Mouse (Mus musculus) kidney, adult 2 months (tissue): ENCODE data around the gene Cep170. TPM values are rescaled to one million over a fixed set of nuclear protein-coding genes. Genes with fewer than 3 reads are reported as not detected.

Source experiments
- DNase-seq: peaks from one replicate; pipeline ENCODE4 v3.0.0; 2021
- H3K27ac ChIP-seq: fragments of 200-500 bp; 2 replicates; pipeline ENCODE4 v1.5.1; 2012; ENCODE audit warnings: low read depth, low read length, control low read depth, inconsistent platforms; ENCODE audit not compliant: insufficient read depth
- H3K27me3 ChIP-seq: fragments of 200-500 bp; replicated peaks from 2 replicates; pipeline ENCODE4 v1.6.1; 2012; ENCODE audit warnings: mild to moderate bottlenecking, moderate library complexity, low read length, inconsistent platforms; ENCODE audit not compliant: control insufficient read depth, insufficient read depth
- H3K36me3 ChIP-seq: fragments of 200-500 bp; 2 replicates; pipeline ENCODE4 v1.6.1; 2012; ENCODE audit warnings: mild to moderate bottlenecking, moderate library complexity, low read length, inconsistent platforms; ENCODE audit not compliant: control insufficient read depth, insufficient read depth
- H3K4me1 ChIP-seq: fragments of 200-500 bp; 2 replicates; pipeline ENCODE4 v1.6.1; 2011; ENCODE audit warnings: low read length; ENCODE audit not compliant: control insufficient read depth, insufficient read depth
- H3K4me3 ChIP-seq: fragments of 200-500 bp; 2 replicates; pipeline ENCODE4 v1.5.1; 2011; ENCODE audit warnings: mild to moderate bottlenecking, low read depth, low read length, control low read depth; ENCODE audit not compliant: insufficient read depth
- CTCF ChIP-seq: fragments of 200-500 bp; conservative IDR thresholded peaks from 2 replicates; pipeline ENCODE4 v1.5.1; 2011; ENCODE audit warnings: low read depth, mild to moderate bottlenecking, control low read depth, low read length, moderate library complexity, mixed read lengths; ENCODE audit not compliant: insufficient read depth, insufficient read length
- POLR2A ChIP-seq: fragments of 200-500 bp; IDR thresholded peaks from one replicate; pipeline ENCODE4 v1.6.1; 2011; ENCODE audit warnings: low read depth, low read length, control low read depth
- WGBS: fragments of 180-500 bp; shearing (Covaris S2); methylation state at CpG from one replicate; pipeline ENCODE4 v1.1.7; 2018; 5-methylcytosine and 5-hydroxymethylcytosine counted together
- polyA plus RNA-seq: library from polyadenylated mRNA; depleted of rRNA; stranded (reverse); fragments of >200 nt; gene quantifications from 2 replicates; pipeline ENCODE4 v1.2.3, GENCODE M21; 2012

The Cep170 gene
- polyA plus RNA-seq, 1 experiment = 3.2 TPM

- TF ChIP-seq CTCF = no peak
- no peak for TF ChIP-seq POLR2A
- Histone ChIP-seq H3K36me3 (no peaks in the 10 kb centered on the region), H3K4me3 (peak overlapping the region; percentile 77), H3K27ac (peak overlapping the region; percentile 84), H3K27me3 (no peaks in the 10 kb centered on the region), H3K4me1 (peaks cover under 1% of the 10 kb centered on the region)
- WGBS = under 1% methylated on average over 57 of the region's 75 CpGs
- peak; percentile 71 for DNase-seq
Observed at GRCm38 (mm10) chr1:176813292-176814035, 403 bp downstream of the Cep170 start.

DNA sequence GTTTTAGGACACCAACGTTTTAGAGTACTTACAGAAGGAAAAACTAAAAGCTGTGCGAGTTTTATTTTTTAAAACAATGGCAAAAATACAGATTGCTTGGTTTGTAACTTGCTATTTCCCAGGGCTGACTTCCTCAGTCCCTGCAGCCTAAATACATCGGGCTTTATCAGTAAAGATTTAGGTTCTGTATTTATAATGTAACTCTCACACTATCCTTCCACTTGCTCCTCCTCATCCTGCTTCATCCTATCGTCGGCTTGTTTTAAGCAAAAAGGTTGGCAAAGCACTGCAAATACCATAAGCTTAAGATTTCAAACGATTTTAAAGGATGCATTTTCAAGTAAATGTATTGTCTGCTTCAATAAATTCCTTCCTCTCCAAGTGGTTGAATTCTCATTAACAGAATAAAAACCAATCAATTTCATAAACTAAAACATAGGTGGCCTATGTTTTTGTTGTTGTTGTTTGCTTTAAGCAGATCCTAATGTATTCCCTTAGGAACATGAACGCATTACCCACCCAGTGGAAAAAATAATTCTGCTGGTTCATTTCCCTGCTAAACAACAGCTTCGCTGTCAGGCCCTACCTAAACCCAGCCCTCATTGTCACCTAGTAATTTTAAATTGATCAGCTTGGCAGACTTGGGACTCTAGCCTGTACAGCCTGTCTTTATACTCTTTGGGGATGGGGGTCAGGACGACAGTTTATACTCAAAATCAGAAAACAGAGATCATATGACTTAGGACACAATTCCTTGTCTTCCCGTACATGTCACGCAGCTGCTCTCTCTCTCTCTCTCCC, 1.2 kb downstream of the Cep170 start:
- Histone ChIP-seq H3K27me3 (no peaks in the 10 kb centered on the region), H3K4me3 (peak overlapping the region; percentile 77), H3K27ac (peak overlapping the region; percentile 49; the same call in 1 of the 2 replicates), H3K4me1 (no peaks in the 10 kb centered on the region), H3K36me3 (no peaks in the 10 kb centered on the region)
- no peak for DNase-seq
- 17% methylated on average over 11 of the region's 11 CpGs for WGBS
- TF ChIP-seq CTCF = no peak
- TF ChIP-seq POLR2A = no peak

- 74% methylated on average over 3 of the region's 3 CpGs for WGBS
- H3K27ac ChIP-seq = no peak overlapping the region
- DNase-seq = no peak
- TF ChIP-seq CTCF (no peak), POLR2A (no peak)
- no peak overlapping the region for H3K4me3 ChIP-seq
- H3K4me1 ChIP-seq = no peaks in the 10 kb centered on the region
- H3K27me3 ChIP-seq = no peaks in the 10 kb centered on the region
- no peaks in the 10 kb centered on the region for H3K36me3 ChIP-seq
Observed at GRCm38 (mm10) chr1:176811892-176812291, 2.0 kb downstream of the Cep170 start.

- no peaks in the 10 kb centered on the region for H3K36me3 ChIP-seq
- no peaks in the 10 kb centered on the region for H3K27me3 ChIP-seq
- H3K4me3 ChIP-seq = no peak overlapping the region
- TF ChIP-seq POLR2A (no peak), CTCF (no peak)
- DNase-seq = no peak
- H3K27ac ChIP-seq = no peak overlapping the region
- H3K4me1 ChIP-seq = no peaks in the 10 kb centered on the region
Observed at GRCm38 (mm10) chr1:176810161-176810560, 3.7 kb downstream of the Cep170 start.

DNA sequence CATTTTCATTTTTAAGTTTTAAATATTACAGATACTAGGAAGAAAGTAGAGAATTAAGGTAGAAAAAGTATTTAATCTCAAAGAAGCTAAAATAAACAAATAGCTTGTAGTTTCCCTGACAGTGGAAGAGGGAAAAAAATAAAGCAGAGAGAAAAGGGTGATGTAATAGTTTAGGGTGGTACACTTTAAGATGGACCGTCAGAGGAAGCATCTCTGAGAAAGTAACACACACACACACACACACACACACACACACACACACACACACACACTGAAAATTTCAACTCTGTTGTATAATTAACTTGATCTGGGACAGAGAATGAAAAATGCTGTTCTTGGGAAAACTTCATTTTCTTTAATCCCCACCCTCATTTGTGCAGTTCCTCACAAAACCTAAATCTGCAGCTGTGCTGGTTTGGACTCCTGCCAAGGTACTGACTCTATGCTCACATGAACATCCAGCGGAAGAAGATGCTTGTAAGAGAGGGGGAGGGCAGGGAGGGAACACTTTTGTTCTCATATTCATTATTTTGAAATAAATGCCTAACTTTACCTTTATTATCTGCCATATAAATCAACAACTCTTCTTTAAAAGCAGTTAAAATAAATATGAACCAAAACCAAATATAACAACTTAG, 13.0 kb downstream of the Cep170 start:
- H3K27ac ChIP-seq = no peak overlapping the region

GRCm38 (mm10) chr1:176798673-176799072, 15.2 kb downstream of the Cep170 start:
- Histone ChIP-seq H3K36me3 (no peaks in the 10 kb centered on the region), H3K4me3 (no peak overlapping the region), H3K27ac (no peak overlapping the region), H3K27me3 (no peaks in the 10 kb centered on the region), H3K4me1 (no peaks in the 10 kb centered on the region)
- no peak for DNase-seq
- TF ChIP-seq CTCF (no peak), POLR2A (no peak)

More for the DNA sequence above, 13.0 kb downstream of the Cep170 start:
- WGBS = 8% methylated on average over 2 of the region's 2 CpGs
- H3K27me3 ChIP-seq = no peaks in the 10 kb centered on the region
- TF ChIP-seq CTCF = no peak
- no peak for TF ChIP-seq POLR2A
- H3K36me3 ChIP-seq = no peaks in the 10 kb centered on the region
- DNase-seq = peak; percentile 70
- H3K4me1 ChIP-seq = no peaks in the 10 kb centered on the region
- H3K4me3 ChIP-seq = no peak overlapping the region

DNA sequence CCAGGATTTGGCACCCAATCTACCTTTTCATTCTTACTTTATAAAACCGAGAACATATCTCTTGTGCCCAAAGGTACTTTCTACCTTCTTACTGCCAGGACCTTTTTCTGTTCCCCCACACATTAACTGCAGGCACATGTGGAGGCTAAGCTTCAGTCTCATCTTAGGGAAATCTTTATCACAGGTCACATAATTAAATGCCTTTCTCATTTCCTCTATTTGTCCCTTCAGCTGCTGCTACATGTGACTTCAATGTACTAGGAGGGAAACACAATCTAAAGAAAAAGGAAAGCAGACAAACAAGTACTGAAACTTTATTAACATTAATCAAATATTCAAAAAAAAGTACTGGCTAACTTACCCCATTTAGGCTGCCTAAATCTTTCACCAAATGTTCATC, 21.7 kb downstream of the Cep170 start:
- no peak for TF ChIP-seq POLR2A
- no peak for TF ChIP-seq CTCF
- no peak overlapping the region for H3K4me3 ChIP-seq
- no peaks in the 10 kb centered on the region for H3K4me1 ChIP-seq
- 94% methylated on average over 1 of the region's 1 CpGs for WGBS
- no peak overlapping the region for H3K27ac ChIP-seq
- no peak for DNase-seq
- no peaks in the 10 kb centered on the region for H3K36me3 ChIP-seq
- no peaks in the 10 kb centered on the region for H3K27me3 ChIP-seq
